Mouse (Mus musculus) frontal cortex, adult (tissue): Measurements from ENCODE around the gene Trim11.

Experiments
- ATAC-seq: cut with Nextera tagmentation; 2 replicates; pipeline ENCODE4 v1.9.2; 2017; ENCODE audit warnings: mild to moderate bottlenecking, moderate library complexity, mixed read lengths; ENCODE audit not compliant: low TSS enrichment

The Trim11 gene

DNA sequence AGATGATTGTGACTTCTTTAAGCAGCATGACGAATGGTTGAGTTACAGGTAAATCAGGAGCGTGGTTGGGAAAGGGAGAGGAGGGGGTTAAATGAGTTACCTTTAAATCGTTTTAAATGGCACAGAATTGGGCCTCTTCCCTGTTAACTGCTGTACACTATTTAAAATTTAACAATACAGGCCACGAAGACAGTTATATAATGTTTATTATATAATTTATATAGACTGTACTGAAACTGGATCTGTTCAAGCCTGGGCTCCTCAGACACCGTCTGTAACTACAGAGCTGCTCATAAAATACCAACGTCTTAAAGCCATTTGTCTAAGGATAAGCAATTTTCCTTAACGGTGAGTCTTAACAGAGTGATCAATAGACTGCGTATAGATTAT lies 22.0 kb upstream of the Trim11 start:
- ATAC-seq: no peak

GRCm38 (mm10) chr11:58957226-58957914 lies 20.5 kb upstream of the Trim11 start:
- ATAC-seq: peak; percentile 16; the same call in 1 of the 2 replicates

- ATAC-seq: no peak
Observed at GRCm38 (mm10) chr11:58958536-58958935, 19.4 kb upstream of the Trim11 start.

DNA sequence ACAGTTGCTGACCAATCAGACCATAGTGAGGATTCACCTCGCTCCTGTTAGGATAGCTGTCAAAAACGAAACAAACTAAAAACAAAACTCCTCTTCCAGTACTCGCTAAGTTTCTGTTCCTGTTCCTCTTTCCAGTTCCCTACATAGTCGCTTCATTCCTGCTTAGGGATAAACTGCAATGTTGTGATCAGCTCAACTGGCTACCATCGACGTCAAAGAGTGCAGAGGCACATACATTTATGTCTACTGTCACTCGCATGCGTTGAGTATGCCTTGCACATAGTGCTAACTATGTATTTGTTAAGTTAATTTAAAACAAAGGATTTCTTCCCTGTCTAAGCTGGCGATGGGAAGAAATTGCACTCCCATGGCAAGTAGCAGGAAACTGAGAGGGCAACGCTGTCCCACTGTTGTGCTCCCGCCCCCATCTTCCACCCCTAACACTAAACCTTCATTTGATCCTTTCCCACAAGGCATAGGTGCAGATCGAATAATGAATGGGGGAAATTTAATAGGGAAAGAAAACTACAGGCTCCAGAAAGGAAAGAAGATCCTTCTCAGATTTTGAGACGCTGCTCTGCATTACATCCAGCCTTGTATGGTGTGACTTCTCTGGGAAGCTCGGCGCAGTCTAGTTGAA lies 18.6 kb upstream of the Trim11 start:
- no peak for ATAC-seq

GRCm38 (mm10) chr11:58959921-58960465 lies 17.9 kb upstream of the Trim11 start:
- peak; percentile 73 for ATAC-seq

- ATAC-seq: no peak
Observed at GRCm38 (mm10) chr11:58961364-58962177, 16.3 kb upstream of the Trim11 start.

GRCm38 (mm10) chr11:58963543-58963942 lies 14.3 kb upstream of the Trim11 start:
- no peak for ATAC-seq

GRCm38 (mm10) chr11:58964216-58964615 lies 13.7 kb upstream of the Trim11 start:
- ATAC-seq: no peak

- ATAC-seq: no peak
Observed at GRCm38 (mm10) chr11:58965001-58965760, 12.7 kb upstream of the Trim11 start.

DNA sequence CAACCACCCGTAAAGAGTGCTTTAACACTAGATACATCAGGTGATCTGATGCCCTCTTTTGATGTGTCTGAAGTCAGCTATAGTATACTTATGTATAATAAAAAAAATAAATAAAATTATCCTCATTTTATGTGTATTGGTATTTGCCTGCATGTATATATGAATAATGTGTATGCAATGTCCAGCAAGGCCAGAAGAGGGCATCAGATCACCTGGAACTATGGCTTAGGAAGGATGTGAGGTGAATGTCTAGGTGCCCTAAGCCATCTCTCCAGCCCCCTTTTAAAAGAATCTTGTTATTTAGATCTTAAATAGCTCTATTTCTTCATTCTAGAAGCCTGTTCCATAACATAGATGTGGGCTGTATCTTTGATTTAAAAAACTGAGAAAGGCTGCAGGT lies 10.5 kb upstream of the Trim11 start:
- ATAC-seq: no peak

GRCm38 (mm10) chr11:58968551-58968950 lies 9.3 kb upstream of the Trim11 start:
- no peak for ATAC-seq

GRCm38 (mm10) chr11:58969027-58969426 lies 8.9 kb upstream of the Trim11 start:
- no peak for ATAC-seq

DNA sequence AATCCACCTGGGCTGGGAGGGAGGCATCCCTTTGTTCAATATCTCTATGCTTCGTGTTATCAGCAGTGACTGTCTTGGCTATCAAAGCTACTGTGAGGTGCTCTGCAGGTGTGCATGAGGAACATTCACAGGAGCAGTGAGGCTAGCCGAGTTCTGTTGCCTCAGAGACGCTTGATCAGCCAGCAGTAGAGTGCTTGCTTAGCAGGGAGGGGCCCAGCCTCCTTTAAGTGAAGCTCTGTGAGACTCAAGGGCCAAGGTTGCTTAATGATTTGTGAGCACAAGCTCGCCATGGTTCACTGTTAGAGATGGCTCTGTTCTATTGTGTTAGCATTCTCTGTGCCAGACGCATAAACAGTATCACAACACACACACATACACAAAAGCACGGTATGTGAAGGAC lies 8.2 kb upstream of the Trim11 start:
- ATAC-seq: no peak

DNA sequence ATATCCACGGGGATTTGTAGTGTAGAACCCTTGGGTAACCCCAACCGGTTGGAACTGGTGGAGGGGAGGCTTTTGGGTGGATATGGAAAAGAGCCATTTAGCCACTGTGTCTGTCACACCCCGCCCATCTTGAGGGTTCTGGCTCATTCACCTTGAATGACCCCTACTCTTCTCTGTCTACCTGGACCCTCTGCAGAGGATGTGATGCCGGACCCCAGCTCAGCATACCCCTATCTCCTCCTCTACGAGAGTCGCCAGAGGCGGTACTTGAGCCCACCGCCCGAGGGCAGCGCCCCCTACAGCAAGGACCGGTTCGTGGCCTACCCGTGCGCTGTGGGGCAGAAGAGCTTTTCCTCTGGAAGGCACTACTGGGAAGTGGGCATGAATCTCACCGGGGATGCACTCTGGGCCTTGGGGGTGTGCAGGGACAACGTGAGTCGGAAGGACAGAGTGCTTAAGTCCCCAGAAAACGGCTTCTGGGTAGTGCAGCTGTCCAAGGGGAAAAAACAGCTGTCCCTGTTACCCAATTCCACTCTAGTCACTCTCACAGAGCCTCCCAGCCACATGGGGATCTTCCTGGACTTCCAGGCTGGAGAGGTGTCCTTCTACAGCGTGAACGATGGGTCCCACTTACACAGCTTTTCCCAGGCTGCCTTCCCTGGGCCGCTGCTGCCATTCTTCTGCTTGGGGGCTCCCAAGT lies 6.9 kb upstream of the Trim11 start:
- ATAC-seq: no peak

DNA sequence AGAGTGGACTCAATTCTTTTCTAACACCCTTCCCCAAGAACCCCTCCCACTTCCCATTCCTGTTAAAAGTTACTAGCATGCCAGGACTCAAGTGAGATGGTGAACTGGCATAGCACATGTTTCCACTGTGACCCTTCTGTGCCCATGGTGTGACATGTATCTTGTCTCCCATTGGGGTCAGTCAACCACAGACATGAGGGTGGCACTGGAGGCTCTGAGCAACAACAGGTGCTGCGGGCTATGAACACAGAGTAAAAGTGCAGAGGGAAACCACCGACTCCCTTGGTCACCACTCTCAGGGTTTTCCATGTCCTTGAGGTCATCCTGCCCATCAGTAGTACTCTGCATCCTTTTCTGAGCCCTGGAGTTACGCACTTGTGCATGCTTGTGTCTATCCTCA lies 6.1 kb upstream of the Trim11 start:
- no peak for ATAC-seq

GRCm38 (mm10) chr11:58974414-58974813 lies 3.5 kb upstream of the Trim11 start:
- no peak for ATAC-seq

GRCm38 (mm10) chr11:58977150-58977549 lies 743 bp upstream of the Trim11 start:
- no peak; the same call in 1 of the 2 replicates for ATAC-seq

DNA sequence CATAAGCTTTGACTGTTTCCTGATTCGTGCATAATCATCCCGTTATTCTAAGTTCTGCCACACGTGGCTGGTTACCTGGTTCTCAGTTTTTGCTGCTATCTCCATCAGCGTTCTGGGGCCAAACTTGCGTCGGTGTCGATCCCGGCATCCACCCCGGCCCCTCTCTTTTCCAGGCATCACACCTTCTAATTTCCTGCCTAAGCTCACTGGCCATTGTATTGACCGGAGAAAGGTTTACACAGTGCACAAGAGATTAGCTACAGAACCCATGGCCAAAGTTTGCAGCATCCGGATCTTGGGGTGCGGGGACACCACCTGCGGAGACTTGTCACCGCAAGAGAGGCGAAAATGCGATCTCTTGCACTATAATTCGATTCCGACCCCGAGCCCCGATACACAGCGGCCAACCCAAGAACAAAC lies 276 bp upstream of the Trim11 start:
- no peak for ATAC-seq

DNA sequence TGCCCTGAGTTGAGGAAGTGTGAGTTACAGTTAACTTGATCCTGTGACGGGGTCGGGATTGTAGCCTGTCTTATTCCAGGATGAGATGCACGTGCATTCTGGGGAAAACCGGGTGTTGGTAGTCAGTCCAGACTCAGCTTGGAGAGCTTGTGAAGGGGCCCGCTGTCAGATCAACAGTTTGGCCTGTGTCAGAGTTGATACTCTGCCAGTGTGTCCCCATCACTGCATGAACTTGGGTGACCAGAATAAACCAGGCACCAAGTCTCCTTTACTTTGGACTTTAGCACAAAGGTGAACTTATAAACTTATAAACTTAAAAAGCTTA lies 775 bp downstream of the Trim11 start:
- ATAC-seq: no peak

DNA sequence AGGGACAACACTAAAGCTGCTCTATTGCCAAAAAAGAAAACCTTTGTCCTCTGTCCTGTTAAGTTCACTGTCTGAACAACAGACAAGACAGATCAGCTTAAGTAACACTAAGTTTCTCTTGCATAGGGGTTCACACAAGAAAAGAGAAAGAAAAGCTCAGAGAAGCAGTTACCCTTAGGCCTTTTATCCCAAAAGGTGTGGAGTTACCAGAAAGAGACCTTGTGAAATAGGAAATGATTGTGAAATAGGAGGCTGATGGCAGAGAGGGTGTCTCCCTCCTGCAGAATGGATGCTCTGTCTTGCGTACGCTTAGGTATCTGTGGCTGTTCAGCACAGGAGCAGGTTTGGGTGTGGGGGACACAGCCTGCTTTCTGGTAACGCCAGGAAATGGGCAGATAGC lies 1.3 kb downstream of the Trim11 start:
- ATAC-seq: no peak

GRCm38 (mm10) chr11:58979661-58980060 lies 1.8 kb downstream of the Trim11 start:
- ATAC-seq: no peak
